Mouse (Mus musculus): Measurements from ENCODE around the gene Vmn2r51. TPM values are rescaled to one million over a fixed set of nuclear protein-coding genes. Genes with fewer than 3 reads are reported as not detected.
"Not testable (repeated sequence)": the region's sequence is repeated elsewhere in the genome, so short reads cannot be mapped to it uniquely, and the experiment has no call there.

Vmn2r51 gene
- total RNA-seq (2021) = not detected
- long read RNA-seq = 0 reads

GRCm38 (mm10) chr7:10105641-10106040 is at the start of gene Vmn2r51:
Vmn2r51 (minus strand) TSS chr7:10105741.
- not testable (repeated sequence) for DNase-seq (ENCODE audit: low spot score in 2 of 2)

DNA sequence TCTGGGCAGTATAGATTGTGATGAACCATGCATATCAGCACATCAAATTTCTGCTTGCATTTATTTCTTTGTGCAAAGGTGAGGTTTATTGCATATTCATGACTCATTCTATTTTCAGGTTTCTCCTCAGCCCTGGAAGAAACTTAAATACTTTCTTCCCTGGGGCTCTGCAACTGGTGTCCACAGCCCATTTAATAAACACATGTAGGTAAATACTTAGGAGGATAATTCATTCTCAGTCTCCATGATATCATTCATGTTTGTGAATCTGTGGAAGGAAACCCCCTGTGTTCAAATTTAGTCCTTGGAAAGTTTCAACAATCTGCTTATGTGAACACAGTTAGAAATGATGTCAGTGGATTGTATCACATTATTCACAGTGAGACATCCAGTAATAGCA is 52.3 kb downstream of the Vmn2r51 start, which contains the start of gene Vmn2r50:
TSS of gene Vmn2r50 (minus strand) at position 101 of the 400 bp plus-strand sequence.
- DNase-seq (ENCODE audit: low spot score in 2 of 2) = not testable (repeated sequence)

Other genes starting within 250 kb of the Vmn2r51 start
- not detected for gene Vmn2r48, start 152.2 kb downstream of the Vmn2r51 start, total RNA-seq (2021)
- gene Vmn2r49, start 113.5 kb downstream of the Vmn2r51 start, total RNA-seq (2021) = not detected
- not detected for gene Vmn2r50, start 52.4 kb downstream of the Vmn2r51 start, total RNA-seq (2021)
- not detected for gene Vmn2r52, start 70.8 kb upstream of the Vmn2r51 start, total RNA-seq (2021)
- not detected for gene Vmn1r66, start 172.3 kb upstream of the Vmn2r51 start, total RNA-seq (2021)

Measured in layer of hippocampus, adult 18-20 months (tissue).